Mouse (Mus musculus) lung, postnatal 4 days (tissue): ENCODE results near the gene Art3.
A peak's percentile ranks its signal among the peaks of the same experiment; 100 is the strongest.

ENCODE experiments used
- DNase-seq, 2 experiments: peaks; one replicate each; pipeline ENCODE4 v3.0.0; 2021

Art3 gene

DNA sequence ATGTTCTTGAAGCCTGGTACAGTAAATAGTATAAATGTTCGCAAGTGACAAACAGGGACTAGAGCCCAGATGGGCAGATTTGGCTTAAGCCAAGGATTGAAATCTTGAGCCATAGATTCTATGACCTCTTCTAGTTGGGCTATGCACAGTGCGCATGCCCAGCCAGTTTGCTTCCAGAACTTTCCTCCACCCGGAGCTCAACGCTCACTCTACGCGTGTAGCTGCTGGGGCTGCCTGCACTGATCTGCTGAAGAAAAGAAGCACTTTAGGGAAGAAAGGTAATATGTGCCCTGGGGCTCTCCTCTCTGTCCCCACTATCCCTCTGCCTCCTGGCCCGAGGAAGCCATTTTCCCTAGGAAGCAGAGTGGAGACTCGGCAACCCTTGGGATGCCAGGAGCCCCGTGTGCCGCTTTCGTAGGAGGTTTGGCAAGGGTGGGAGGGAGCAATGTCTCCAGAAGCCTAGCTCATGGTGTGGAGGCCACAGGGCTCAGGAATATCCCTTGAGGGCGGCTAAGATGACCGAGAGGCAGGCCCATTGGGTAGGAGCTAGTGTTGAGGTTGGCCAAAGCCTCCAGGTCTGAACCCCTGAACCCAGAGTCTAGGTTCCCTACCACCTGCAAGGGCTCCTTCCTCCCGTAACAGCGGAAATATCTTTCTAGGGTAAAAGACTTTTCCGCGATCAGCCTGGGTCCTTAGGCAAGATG, at the start of gene Art3:
Art3 (plus strand) TSS at position 193 of the 704 bp plus-strand sequence.
- no peak for DNase-seq

- DNase-seq, result no peak
Measured at GRCm38 (mm10) chr5:92282571-92282970, 49.1 kb upstream of the Art3 start.

DNA sequence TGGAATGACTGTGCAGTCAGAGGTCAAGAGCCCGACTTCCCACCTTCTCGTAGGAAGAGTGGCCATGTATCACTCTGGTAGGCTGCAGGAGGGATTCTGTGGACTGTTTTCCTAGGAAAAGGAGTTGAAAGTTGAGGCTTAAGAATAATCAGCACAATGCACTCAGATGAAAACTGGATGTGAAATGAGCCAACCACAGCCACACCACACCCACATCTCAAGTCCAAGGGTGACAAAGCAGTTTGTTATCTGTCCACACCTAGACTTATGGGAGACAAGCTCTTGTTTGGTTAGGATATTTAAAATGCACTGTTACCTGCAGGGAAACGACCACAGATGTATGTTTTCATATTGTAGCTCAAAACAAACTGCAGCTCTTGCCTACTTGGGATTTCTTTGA, 48.5 kb upstream of the Art3 start:
- DNase-seq, result no peak

DNA sequence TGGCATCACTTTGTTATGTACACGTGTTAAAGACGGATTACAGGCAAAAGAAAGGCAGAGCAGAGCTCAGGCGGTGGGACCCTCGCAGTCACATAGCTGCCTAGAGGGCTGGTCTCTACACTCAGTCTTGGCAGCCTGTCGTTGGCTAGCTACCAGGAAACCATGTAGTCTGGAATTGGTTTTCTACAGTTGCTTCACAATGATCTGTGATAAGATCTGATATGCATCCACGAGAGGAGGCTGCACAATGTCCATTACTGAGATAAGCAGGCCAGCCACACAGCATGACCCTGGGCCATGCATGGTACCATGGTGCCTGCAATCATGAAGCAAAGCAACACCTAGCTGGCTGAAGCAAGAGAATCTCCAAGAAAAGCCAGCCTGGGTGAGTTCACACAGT, 43.8 kb upstream of the Art3 start:
- no peak for DNase-seq

- no peak for DNase-seq
Measured at GRCm38 (mm10) chr5:92291652-92292414, 39.8 kb upstream of the Art3 start.

DNA sequence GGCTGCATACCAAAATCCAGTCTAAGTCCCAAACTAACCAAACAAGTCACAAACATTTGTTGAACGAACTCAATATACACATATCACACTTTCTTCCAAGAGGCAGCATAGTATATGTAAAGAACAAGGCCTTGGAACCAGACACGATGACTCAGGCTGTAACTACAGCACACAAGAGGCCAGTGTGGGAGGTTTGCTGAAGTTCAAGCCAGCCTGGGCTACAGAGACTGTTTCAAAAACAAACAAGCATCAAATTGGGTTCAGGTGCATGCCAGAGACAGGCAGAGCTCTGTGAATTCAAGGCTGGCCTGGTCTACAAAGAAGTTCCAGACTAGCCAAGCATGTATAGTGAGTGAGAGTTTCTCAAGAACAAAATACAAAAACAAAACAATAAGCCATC, 37.1 kb upstream of the Art3 start:
- DNase-seq, result no peak

DNA sequence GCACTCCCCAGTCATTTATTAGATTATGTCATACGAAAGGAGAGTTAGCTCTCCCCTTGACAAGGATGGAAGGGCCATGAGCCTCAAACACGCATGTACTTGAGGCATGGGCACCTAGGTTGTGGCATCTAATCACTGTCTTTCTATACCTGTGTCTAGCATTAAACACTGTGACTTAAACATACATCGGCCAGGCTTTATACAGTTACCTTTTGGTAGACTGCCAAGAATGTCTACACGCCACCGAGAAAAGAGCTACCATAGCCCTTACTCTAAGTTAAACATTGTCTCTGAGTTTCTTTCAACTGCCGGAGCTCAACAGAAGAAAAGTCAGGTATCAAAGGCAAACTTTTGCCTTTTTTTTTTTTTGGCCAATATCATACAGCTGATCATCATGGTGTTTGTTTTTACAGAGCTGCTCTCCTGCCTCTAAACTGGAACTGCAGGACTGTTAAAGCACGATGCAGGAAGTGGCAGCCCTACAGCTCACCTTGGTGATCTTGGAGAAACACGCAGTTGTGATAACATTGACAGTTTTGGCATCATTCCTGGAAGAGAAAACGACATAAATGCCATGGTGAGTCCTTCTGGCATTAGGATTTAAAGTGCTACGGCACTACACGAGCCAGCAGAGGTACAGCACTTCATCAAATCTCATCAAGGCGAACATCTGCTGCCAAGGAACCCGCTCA, 29.3 kb upstream of the Art3 start:
- no peak for DNase-seq

- no peak for DNase-seq
Measured at GRCm38 (mm10) chr5:92304291-92304690, 27.3 kb upstream of the Art3 start.

DNA sequence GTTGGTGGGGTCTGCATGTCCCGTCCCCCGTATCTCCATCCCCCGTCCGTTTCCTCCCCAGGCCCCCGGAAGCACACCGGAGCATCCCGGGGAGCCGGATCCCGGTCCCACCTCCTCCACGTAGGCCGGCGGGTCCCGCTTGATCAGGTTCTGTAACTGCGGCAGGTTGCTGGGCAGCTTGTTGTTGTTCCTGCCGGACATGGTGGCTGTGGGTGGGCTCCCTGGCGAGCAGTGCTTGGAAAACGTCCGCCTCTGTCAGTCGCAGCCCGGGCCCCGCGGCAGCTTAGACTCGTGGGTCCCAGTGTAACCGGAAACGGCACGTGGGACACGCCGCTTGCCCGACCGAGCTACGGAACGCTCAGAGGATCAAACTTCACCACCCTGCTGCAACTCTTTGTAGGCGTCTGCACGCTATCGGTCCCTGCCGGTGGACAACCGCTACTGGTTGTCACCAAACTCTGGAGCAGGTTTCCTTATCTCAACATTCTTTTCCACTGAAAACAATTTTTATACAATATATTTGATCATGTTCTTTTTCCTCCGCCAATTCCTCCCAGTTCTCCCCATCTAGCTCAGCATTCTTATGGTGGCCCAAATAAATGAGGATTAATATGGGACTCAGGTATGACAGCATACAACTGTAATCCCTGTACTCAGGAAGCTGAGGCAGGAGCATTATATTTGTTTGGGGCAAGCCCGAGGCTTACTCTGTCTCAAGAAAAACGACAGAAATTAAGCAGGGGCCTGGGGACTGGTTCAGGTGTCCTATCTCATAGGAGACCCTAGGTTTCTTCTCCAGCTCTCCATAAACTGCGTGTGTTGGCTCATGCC, 21.7 kb upstream of the Art3 start, which contains the start of gene Sdad1:
Sdad1 (minus strand) TSS at position 799 of the 831 bp plus-strand sequence.
- peak; percentile 94 to 95 for DNase-seq

- peak; percentile 46 to 84 for DNase-seq
Measured at GRCm38 (mm10) chr5:92312046-92312715, 19.4 kb upstream of the Art3 start.

DNA sequence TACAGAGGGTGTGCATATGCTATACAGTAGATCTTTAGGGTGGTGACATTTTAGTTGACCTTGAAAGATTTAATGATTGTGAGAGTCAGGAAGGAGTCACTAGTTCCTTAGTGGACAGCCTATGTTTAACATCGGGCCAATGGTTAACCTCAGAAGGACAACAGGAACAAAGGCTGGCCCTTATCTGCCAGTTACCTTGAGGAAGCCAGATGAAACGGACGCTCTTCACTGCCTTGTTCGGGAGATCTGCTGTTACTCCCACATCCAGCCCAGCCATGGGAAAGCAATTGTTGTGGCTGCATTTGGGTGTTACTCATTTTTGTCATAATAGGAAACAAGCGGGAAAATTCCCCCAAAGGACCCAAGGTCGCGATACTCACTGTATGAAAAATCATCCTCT, 17.9 kb upstream of the Art3 start:
- no peak for DNase-seq

DNA sequence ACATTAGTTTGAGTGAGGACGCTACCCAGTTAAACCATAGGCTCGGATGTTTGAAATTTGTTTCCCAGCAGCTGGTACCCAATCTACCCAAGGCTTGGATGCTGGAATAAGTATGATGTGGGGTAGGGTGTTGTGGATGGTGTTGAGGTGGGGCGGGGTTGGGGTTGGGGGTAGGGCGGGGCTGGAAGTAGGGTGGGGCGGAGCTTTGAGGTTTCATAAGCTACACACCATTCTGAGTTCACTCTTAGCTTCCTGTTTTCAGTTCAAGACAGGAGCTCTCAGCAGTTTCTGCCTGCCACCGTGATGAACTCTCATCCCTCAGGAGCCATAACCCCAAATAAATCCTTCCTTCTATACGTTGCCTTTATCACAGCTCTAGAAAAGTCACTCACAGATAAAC, 13.5 kb upstream of the Art3 start:
- DNase-seq, result no peak

- DNase-seq, result peak in 1 of 2 experiments; percentile 18
Measured at GRCm38 (mm10) chr5:92318596-92318995, 13.0 kb upstream of the Art3 start.

GRCm38 (mm10) chr5:92321631-92322400, 9.8 kb upstream of the Art3 start:
- DNase-seq, result no peak

- peak; percentile 20 to 39 for DNase-seq
Measured at GRCm38 (mm10) chr5:92322612-92323011, 9.0 kb upstream of the Art3 start.

DNA sequence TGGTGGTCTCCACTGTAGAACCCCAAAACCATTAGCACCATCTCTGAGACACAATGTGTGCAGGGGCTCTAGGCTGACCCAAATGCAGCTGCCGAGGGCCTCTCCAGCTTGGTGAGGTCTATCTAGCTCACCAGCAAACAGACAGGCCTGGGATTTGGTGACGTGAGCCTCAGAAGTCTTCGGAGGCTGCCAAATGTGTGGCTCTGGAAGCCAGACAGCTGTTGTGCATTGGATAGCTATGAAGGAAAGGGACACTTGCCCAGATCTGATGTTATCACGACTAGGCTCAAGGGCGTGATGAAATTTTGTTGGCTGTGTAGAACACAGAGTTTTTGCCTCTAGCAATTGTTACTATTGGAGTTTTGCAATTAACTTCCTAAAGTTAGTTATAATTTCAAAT, 8.4 kb upstream of the Art3 start:
- DNase-seq, result peak; percentile 61 to 83

DNA sequence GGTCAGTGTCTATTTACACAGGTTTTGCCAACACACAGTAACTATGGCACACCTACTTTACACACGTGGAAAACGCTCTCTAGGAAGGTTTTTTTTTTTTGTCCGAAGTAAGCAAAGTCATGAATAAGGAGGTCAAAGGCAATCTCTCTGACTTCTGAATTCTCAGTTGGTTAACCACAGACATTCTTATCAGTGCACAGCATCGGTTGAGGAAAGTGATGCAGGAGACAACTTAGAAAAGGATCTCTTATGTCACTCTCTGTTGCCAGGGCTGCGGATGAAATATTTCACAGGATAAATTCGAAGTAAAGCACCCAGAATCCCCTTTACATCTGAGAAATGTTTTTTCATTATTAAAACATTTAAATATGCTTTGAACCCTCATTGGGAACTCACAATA, 4.3 kb upstream of the Art3 start:
- DNase-seq, result no peak

- DNase-seq, result no peak
Measured at GRCm38 (mm10) chr5:92327929-92328328, 3.7 kb upstream of the Art3 start, which contains the start of gene Cxcl9. Gene Cxcl9 (minus strand): TSS chr5:92328079.

- no peak for DNase-seq
Measured at GRCm38 (mm10) chr5:92331122-92331521, 505 bp upstream of the Art3 start.

GRCm38 (mm10) chr5:92332359-92332840, 773 bp downstream of the Art3 start:
- peak; percentile 31 to 47 for DNase-seq

- no peak for DNase-seq
Measured at GRCm38 (mm10) chr5:92336743-92337142, 5.1 kb downstream of the Art3 start.
